Mouse (Mus musculus) forebrain, embryonic 15.5 days (tissue): ENCODE results near the gene Maz. TPM values are rescaled to one million over a fixed set of nuclear protein-coding genes. Genes with fewer than 3 reads are reported as not detected.

Source experiments
- ATAC-seq: fragments of 200-750 bp; cut with Nextera tagmentation; replicated peaks from 2 replicates; pipeline ENCODE4 v1.8.0; 2017; ENCODE audit warnings: mild to moderate bottlenecking, moderate TSS enrichment, moderate library complexity
- H3K27ac ChIP-seq: fragments of 300-500 bp; sonication (generic); replicated peaks from 2 replicates; pipeline ENCODE4 v1.5.1; 2015; ENCODE audit warnings: mild to moderate bottlenecking, inconsistent platforms
- H3K27me3 ChIP-seq: fragments of 300-500 bp; sonication (generic); 2 replicates; pipeline ENCODE4 v1.6.1; 2015; ENCODE audit warnings: inconsistent platforms
- H3K36me3 ChIP-seq: fragments of 300-500 bp; sonication (generic); 2 replicates; pipeline ENCODE4 v1.6.1; 2015; ENCODE audit warnings: mild to moderate bottlenecking, inconsistent platforms
- H3K4me1 ChIP-seq: fragments of 300-500 bp; sonication (generic); 2 replicates; pipeline ENCODE4 v1.6.1; 2015; ENCODE audit warnings: inconsistent platforms
- H3K4me2 ChIP-seq: fragments of 300-500 bp; sonication (generic); replicated peaks from 2 replicates; pipeline ENCODE4 v1.6.1; 2015; ENCODE audit warnings: mild to moderate bottlenecking, inconsistent platforms
- H3K4me3 ChIP-seq: fragments of 300-500 bp; sonication (generic); 2 replicates; pipeline ENCODE4 v1.5.1; 2015; ENCODE audit warnings: mild to moderate bottlenecking, inconsistent platforms
- H3K9ac ChIP-seq: fragments of 300-500 bp; sonication (generic); replicated peaks from 2 replicates; pipeline ENCODE4 v1.6.1; 2015; ENCODE audit warnings: mild to moderate bottlenecking, inconsistent platforms
- H3K9me3 ChIP-seq: fragments of 300-500 bp; sonication (generic); 2 replicates; pipeline ENCODE4 v1.6.1; 2016; ENCODE audit warnings: inconsistent platforms
- WGBS: fragments of 180-500 bp; shearing (Covaris S2); methylation state at CpG from one replicate; pipeline ENCODE4 v1.1.7; 2015; ENCODE audit warnings: mixed read lengths; 5-methylcytosine and 5-hydroxymethylcytosine counted together
- polyA plus RNA-seq: library from polyadenylated mRNA; unstranded; fragments of >200 nt; fragmentation: Nextera tagmentation; extraction: Ambion mirVana; gene quantifications from 2 replicates; pipeline ENCODE4 v1.2.1, GENCODE M21; 2015

Maz gene
- 79.3 and 84.0 TPM in 2 replicates for polyA plus RNA-seq

DNA sequence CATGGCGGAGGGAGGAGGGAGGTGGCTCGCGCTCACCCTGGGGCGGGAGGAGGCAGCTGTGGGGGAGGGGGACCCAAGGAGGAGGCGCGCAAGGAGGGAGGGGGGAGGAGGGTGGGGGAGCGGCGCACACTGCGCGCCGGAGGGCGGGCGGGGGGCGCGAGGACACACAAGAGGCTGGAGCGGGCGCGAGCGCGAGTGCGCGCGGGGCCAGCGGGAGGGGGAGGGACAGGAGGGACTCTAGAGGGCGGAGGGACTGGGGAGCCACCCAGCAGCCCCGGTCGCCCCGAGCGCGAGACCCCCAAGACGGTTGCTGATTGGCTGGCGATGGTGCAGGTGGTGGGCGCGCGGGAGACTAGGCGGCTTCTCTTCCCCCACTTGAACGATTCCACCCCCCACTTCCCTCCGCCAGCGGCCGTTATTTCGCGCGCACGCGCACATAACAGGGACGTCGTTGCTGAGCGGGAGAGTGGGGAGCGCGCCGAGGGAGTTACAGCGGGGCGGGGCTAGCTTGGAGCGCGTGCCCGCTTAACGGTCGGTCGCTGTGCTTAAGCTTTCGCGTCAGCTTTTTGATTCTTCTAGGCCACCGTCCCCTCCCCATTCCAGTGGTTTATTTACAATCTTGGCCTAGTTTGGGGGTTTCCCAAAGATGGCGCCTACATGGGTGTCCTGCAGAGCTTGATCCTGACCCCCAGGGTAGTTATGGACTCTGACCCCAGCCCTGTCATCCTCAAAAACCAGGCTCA, at the start of gene Maz:
TSS of gene Maz (minus strand) at position 54 of the 743 bp plus-strand sequence.
- H3K27me3 ChIP-seq: no peaks in the 10 kb centered on the region
- H3K4me2 ChIP-seq: peak within 1 kb of the TSS; percentile 97
- WGBS: under 1% methylated on average over 43 of the region's 63 CpGs
- peak within 1 kb of the TSS; percentile 96 for H3K4me3 ChIP-seq
- H3K27ac ChIP-seq: peak within 1 kb of the TSS; percentile 99
- H3K9me3 ChIP-seq: no peaks in the 10 kb centered on the region
- peak within 1 kb of the TSS; percentile 91 for H3K9ac ChIP-seq
- H3K4me1 ChIP-seq: peaks cover 39% of the 10 kb centered on the region
- peaks cover 23% of the 10 kb centered on the region for H3K36me3 ChIP-seq
- peak; percentile 92 for ATAC-seq

- no peak overlapping the region for H3K27ac ChIP-seq
- H3K27me3 ChIP-seq: no peaks in the 10 kb centered on the region
- WGBS: 92% methylated on average over 5 of the region's 5 CpGs
- H3K36me3 ChIP-seq: no peaks in the 10 kb centered on the region
- H3K4me3 ChIP-seq: no peak overlapping the region
- no peak overlapping the region for H3K9ac ChIP-seq
- no peak overlapping the region for H3K4me2 ChIP-seq
- no peaks in the 10 kb centered on the region for H3K4me1 ChIP-seq
- no peak for ATAC-seq
- H3K9me3 ChIP-seq: no peaks in the 10 kb centered on the region
These were observed 49.4 kb upstream of the Maz start for GRCm38 (mm10) chr7:127076188-127076587.

- Histone ChIP-seq H3K4me3 (no peak overlapping the region), H3K4me1 (no peaks in the 10 kb centered on the region), H3K9me3 (no peaks in the 10 kb centered on the region), H3K27ac (no peak overlapping the region), H3K36me3 (no peaks in the 10 kb centered on the region), H3K9ac (no peak overlapping the region), H3K4me2 (no peak overlapping the region), H3K27me3 (no peaks in the 10 kb centered on the region)
- ATAC-seq: no peak
- WGBS: 87% methylated on average over 4 of the region's 4 CpGs
These were observed 46.4 kb upstream of the Maz start for GRCm38 (mm10) chr7:127073221-127073620.

- H3K4me1 ChIP-seq: no peaks in the 10 kb centered on the region
- 74% methylated on average over 4 of the region's 4 CpGs for WGBS
- no peak for ATAC-seq
- H3K4me3 ChIP-seq: no peak overlapping the region
- H3K36me3 ChIP-seq: no peaks in the 10 kb centered on the region
- no peaks in the 10 kb centered on the region for H3K9me3 ChIP-seq
- no peaks in the 10 kb centered on the region for H3K27me3 ChIP-seq
- H3K27ac ChIP-seq: no peak overlapping the region
- no peak overlapping the region for H3K9ac ChIP-seq
- no peak overlapping the region for H3K4me2 ChIP-seq
These were observed 44.1 kb upstream of the Maz start for GRCm38 (mm10) chr7:127070871-127071413.

DNA sequence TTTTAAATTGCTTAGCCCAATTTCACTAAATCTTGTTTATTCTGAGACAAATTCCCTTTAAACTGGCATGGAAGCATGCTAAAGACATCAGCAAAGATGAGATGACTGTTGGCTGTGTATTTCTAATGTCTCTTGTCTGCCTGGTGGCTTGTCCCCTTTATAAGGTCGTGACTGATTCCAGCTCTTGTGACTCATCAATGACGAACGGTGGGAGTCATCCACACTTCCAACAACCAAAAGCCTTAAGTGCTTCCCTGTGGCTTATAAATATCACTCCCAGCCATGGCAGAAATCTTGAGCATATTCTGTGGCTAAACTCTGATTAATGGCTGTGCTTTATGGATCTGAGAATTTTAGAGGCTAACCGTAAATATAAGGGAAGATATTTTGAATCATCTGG, 39.5 kb upstream of the Maz start:
- H3K27me3 ChIP-seq: no peaks in the 10 kb centered on the region
- H3K4me2 ChIP-seq: no peak overlapping the region
- H3K9me3 ChIP-seq: no peaks in the 10 kb centered on the region
- H3K4me1 ChIP-seq: no peaks in the 10 kb centered on the region
- no peaks in the 10 kb centered on the region for H3K36me3 ChIP-seq
- H3K9ac ChIP-seq: no peak overlapping the region
- no peak overlapping the region for H3K4me3 ChIP-seq
- WGBS: 85% methylated on average over 4 of the region's 4 CpGs
- ATAC-seq: no peak
- H3K27ac ChIP-seq: no peak overlapping the region

GRCm38 (mm10) chr7:127065538-127065937, 38.7 kb upstream of the Maz start:
- Histone ChIP-seq H3K27ac (no peak overlapping the region), H3K4me1 (no peaks in the 10 kb centered on the region), H3K36me3 (no peaks in the 10 kb centered on the region), H3K9ac (no peak overlapping the region), H3K9me3 (no peaks in the 10 kb centered on the region), H3K4me3 (no peak overlapping the region), H3K27me3 (no peaks in the 10 kb centered on the region), H3K4me2 (no peak overlapping the region)
- WGBS: 91% methylated on average over 6 of the region's 6 CpGs
- no peak for ATAC-seq

GRCm38 (mm10) chr7:127055026-127055585, 28.3 kb upstream of the Maz start:
- Histone ChIP-seq H3K4me2 (no peak overlapping the region), H3K9me3 (no peaks in the 10 kb centered on the region)

GRCm38 (mm10) chr7:127041851-127042672, 15.2 kb upstream of the Maz start, which contains the start of gene Kif22:
Kif22 (minus strand) TSS chr7:127042471.
- H3K4me1 ChIP-seq: peaks cover 18% of the 10 kb centered on the region
- no peaks in the 10 kb centered on the region for H3K9me3 ChIP-seq
- peak within 1 kb of the TSS; percentile 90 for H3K4me2 ChIP-seq
- under 1% methylated on average over 53 of the region's 53 CpGs for WGBS
- peak within 1 kb of the TSS; percentile 69 for H3K9ac ChIP-seq
- no peaks in the 10 kb centered on the region for H3K36me3 ChIP-seq
- peak within 1 kb of the TSS; percentile 69 for H3K4me3 ChIP-seq
- H3K27ac ChIP-seq: peak within 1 kb of the TSS; percentile 64
- no peaks in the 10 kb centered on the region for H3K27me3 ChIP-seq
- peak; percentile 86 for ATAC-seq

More at GRCm38 (mm10) chr7:127055026-127055585, 28.3 kb upstream of the Maz start:
- Histone ChIP-seq H3K36me3 (no peaks in the 10 kb centered on the region), H3K27me3 (no peaks in the 10 kb centered on the region), H3K9ac (no peak overlapping the region), H3K4me1 (no peaks in the 10 kb centered on the region), H3K27ac (no peak overlapping the region), H3K4me3 (no peak overlapping the region)
- no peak for ATAC-seq
- 79% methylated on average over 5 of the region's 5 CpGs for WGBS

- Histone ChIP-seq H3K9me3 (no peaks in the 10 kb centered on the region), H3K27me3 (no peaks in the 10 kb centered on the region), H3K9ac (no peak overlapping the region), H3K27ac (no peak overlapping the region), H3K4me3 (no peak overlapping the region), H3K4me1 (peaks cover 9% of the 10 kb centered on the region), H3K4me2 (no peak overlapping the region), H3K36me3 (peaks cover 5% of the 10 kb centered on the region; the same call in 1 of the 2 replicates)
- ATAC-seq: no peak
- WGBS: 86% methylated on average over 1 of the region's 1 CpGs
These were observed 4.4 kb upstream of the Maz start for GRCm38 (mm10) chr7:127031244-127031643.

- no peaks in the 10 kb centered on the region for H3K9me3 ChIP-seq
- no peak for ATAC-seq
- no peaks in the 10 kb centered on the region for H3K27me3 ChIP-seq
- WGBS: 100% methylated on average over 1 of the region's 1 CpGs
- peaks cover 5% of the 10 kb centered on the region; the same call in 1 of the 2 replicates for H3K36me3 ChIP-seq
- peaks cover 9% of the 10 kb centered on the region for H3K4me1 ChIP-seq
- H3K27ac ChIP-seq: no peak overlapping the region
- H3K4me3 ChIP-seq: no peak overlapping the region
- H3K4me2 ChIP-seq: no peak overlapping the region
- no peak overlapping the region for H3K9ac ChIP-seq
These were observed 3.3 kb upstream of the Maz start for GRCm38 (mm10) chr7:127030172-127030571.

- H3K27me3 ChIP-seq: no peaks in the 10 kb centered on the region
- H3K9me3 ChIP-seq: no peaks in the 10 kb centered on the region
- peak; percentile 12; the same call in 1 of the 2 replicates for ATAC-seq
- peaks cover 31% of the 10 kb centered on the region for H3K4me1 ChIP-seq
- peak overlapping the region; percentile 61 for H3K4me2 ChIP-seq
- peak overlapping the region; percentile 57 for H3K9ac ChIP-seq
- peaks cover 16% of the 10 kb centered on the region for H3K36me3 ChIP-seq
- WGBS: 55% methylated on average over 8 of the region's 8 CpGs
- peak overlapping the region; percentile 96 for H3K4me3 ChIP-seq
- peak overlapping the region; percentile 99 for H3K27ac ChIP-seq
These were observed 1.0 kb upstream of the Maz start for GRCm38 (mm10) chr7:127027885-127028284.

GRCm38 (mm10) chr7:127026616-127026983, 237 bp downstream of the Maz start:
- Histone ChIP-seq H3K27ac (peak overlapping the region; percentile 99), H3K9ac (peak overlapping the region; percentile 91), H3K4me1 (peaks cover 44% of the 10 kb centered on the region), H3K36me3 (peaks cover 25% of the 10 kb centered on the region), H3K4me3 (peak overlapping the region; percentile 96), H3K27me3 (no peaks in the 10 kb centered on the region), H3K4me2 (peak overlapping the region; percentile 97), H3K9me3 (no peaks in the 10 kb centered on the region)
- 0% methylated on average over 1 of the region's 48 CpGs for WGBS
- no peak for ATAC-seq
